In genomic region chr13:41784889-41785701, GRCm38 (mm10) we compare ENCODE assay signal across 30 mouse cellular contexts.
DNase-seq lines count a peak whose midpoint lies in the region; ATAC-seq and TF ChIP-seq lines count a peak whose summit lies in the region.
"Had no signal": no experiment of that assay in that cellular context is flagged by ENCODE, and none has a peak within 500 bp of the region (broad histone marks: within the 10 kb centered on the region; RNA-seq: fewer than 3 reads in every experiment).

No protein-coding gene starts in this region.

- H3K9me3 ChIP-seq in liver, embryonic 11.5 days (ENCODE audit: control insufficient read depth, low read length) = no peaks in the 10 kb centered on the region
- no peaks in the 10 kb centered on the region for H3K9me3 ChIP-seq in intestine, embryonic 15.5 days
- H3K9me3 ChIP-seq: embryonic facial prominence, embryonic 15.5 days; forebrain, embryonic 13.5 days; heart, embryonic 13.5 days; hindbrain, embryonic 15.5 days; limb, embryonic 12.5 days had no signal

- H3K27ac ChIP-seq in liver, adult 2 months (replicated peaks; ENCODE audit: insufficient read depth, low read depth, low read length) = no peak overlapping the region
- no peak overlapping the region for H3K27ac ChIP-seq in liver, embryonic 11.5 days (ENCODE audit: low read depth, low read length)
- no peak overlapping the region for H3K27ac ChIP-seq in intestine, embryonic 15.5 days
- H3K27ac ChIP-seq: embryonic facial prominence, embryonic 15.5 days; forebrain, embryonic 13.5 days; heart, embryonic 13.5 days; hindbrain, embryonic 15.5 days; limb, embryonic 12.5 days; liver, embryonic 14.5 days had no signal

- no peak for TF ChIP-seq CTCF in liver, adult 2 months (IDR thresholded peaks at IDR 0.05; ENCODE audit: low read depth, low read length)

- 77% methylated on average over 7 of the region's 7 CpGs for WGBS in liver, adult 2 months
- 86% methylated on average over 7 of the region's 7 CpGs for WGBS in liver, embryonic 11.5 days
- WGBS in intestine, embryonic 15.5 days = 83% methylated on average over 7 of the region's 7 CpGs

- intact Hi-C loops in heart, postnatal 10 days (cut with DNase I) = no loop called here
- intact Hi-C loops in heart, postnatal 36 days (cut with DNase I) = no loop called here

- no peak overlapping the region for H3K4me2 ChIP-seq in liver, embryonic 11.5 days
- no peak overlapping the region for H3K4me2 ChIP-seq in intestine, embryonic 15.5 days (replicated peaks)
- H3K4me2 ChIP-seq: embryonic facial prominence, embryonic 15.5 days; forebrain, embryonic 13.5 days; heart, embryonic 13.5 days; hindbrain, embryonic 15.5 days; limb, embryonic 12.5 days; lung, embryonic 14.5 days had no signal

- TF ChIP-seq POLR2A in liver, adult 2 months (IDR thresholded peaks at IDR 0.05; ENCODE audit: extremely low read depth, insufficient read depth, low read length) = no peak

- no peak overlapping the region for H3K9ac ChIP-seq in liver, adult 2 months (ENCODE audit: low read depth, low read length)
- H3K9ac ChIP-seq in liver, embryonic 11.5 days (ENCODE audit: low read depth, low read length) = no peak overlapping the region
- no peak overlapping the region for H3K9ac ChIP-seq in intestine, embryonic 15.5 days
- H3K9ac ChIP-seq: embryonic facial prominence, embryonic 15.5 days; forebrain, embryonic 13.5 days; heart, embryonic 13.5 days; hindbrain, embryonic 15.5 days; limb, embryonic 12.5 days; liver, embryonic 14.5 days; lung, embryonic 14.5 days had no signal

- no peaks in the 10 kb centered on the region for H3K27me3 ChIP-seq in liver, adult 2 months (ENCODE audit: control insufficient read depth, insufficient read depth, low read length)
- no peaks in the 10 kb centered on the region for H3K27me3 ChIP-seq in liver, embryonic 11.5 days (replicated peaks; ENCODE audit: control insufficient read depth, insufficient read depth, low read length)
- H3K27me3 ChIP-seq in intestine, embryonic 15.5 days (replicated peaks) = no peaks in the 10 kb centered on the region
- H3K27me3 ChIP-seq in splenic B cell, adult 2 months (ENCODE audit: control insufficient read depth, insufficient read depth, low read length, poor library complexity, severe bottlenecking) = no peaks in the 10 kb centered on the region
- H3K27me3 ChIP-seq: embryonic facial prominence, embryonic 15.5 days; forebrain, embryonic 13.5 days; heart, embryonic 13.5 days; hindbrain, embryonic 15.5 days; limb, embryonic 12.5 days; megakaryocyte, embryonic 14.5 days had no signal

- no peak for ATAC-seq in liver, embryonic 11.5 days (replicated peaks; ENCODE audit: low FRiP score)
- peak; percentile 34; the same call in 1 of the 2 replicates for ATAC-seq in common myeloid progenitor, adult 5-6 weeks (replicated peaks; ENCODE audit: low read depth, poor library complexity, severe bottlenecking)
- peak; percentile 74 for ATAC-seq in intestine, embryonic 15.5 days
- ATAC-seq: CD4-positive, CD25-positive, alpha-beta regulatory T cell, adult 4 months; forebrain, embryonic 13.5 days; inflammation-experienced regulatory T-cells, adult 6 months had no signal

- peaks cover 6% of the 10 kb centered on the region; the same call in 1 of the 2 replicates for H3K36me3 ChIP-seq in liver, adult 2 months (ENCODE audit: control insufficient read depth, insufficient read depth, low read length)
- no peaks in the 10 kb centered on the region for H3K36me3 ChIP-seq in liver, embryonic 11.5 days (ENCODE audit: control insufficient read depth, insufficient read depth, low read length)
- H3K36me3 ChIP-seq in intestine, embryonic 15.5 days = no peaks in the 10 kb centered on the region
- H3K36me3 ChIP-seq in splenic B cell, adult 2 months (ENCODE audit: control insufficient read depth, insufficient read depth, low read length, poor library complexity, severe bottlenecking) = no peaks in the 10 kb centered on the region
- H3K36me3 ChIP-seq: embryonic facial prominence, embryonic 15.5 days; heart, embryonic 13.5 days; hindbrain, embryonic 15.5 days; limb, embryonic 12.5 days had no signal

- no peak overlapping the region for H3K4me3 ChIP-seq in liver, adult 2 months (ENCODE audit: insufficient read depth, low read depth, low read length)
- H3K4me3 ChIP-seq in liver, embryonic 11.5 days (ENCODE audit: low read depth, low read length) = no peak overlapping the region
- no peak overlapping the region for H3K4me3 ChIP-seq in intestine, embryonic 15.5 days (replicated peaks)
- H3K4me3 ChIP-seq: embryonic facial prominence, embryonic 15.5 days; forebrain, embryonic 13.5 days; heart, embryonic 13.5 days; hindbrain, embryonic 15.5 days; limb, embryonic 12.5 days; megakaryocyte, embryonic 14.5 days had no signal

- H3K4me1 ChIP-seq in liver, adult 2 months (ENCODE audit: control insufficient read depth, insufficient read depth, low read length) = no peaks in the 10 kb centered on the region
- no peaks in the 10 kb centered on the region for H3K4me1 ChIP-seq in liver, embryonic 11.5 days (replicated peaks; ENCODE audit: control insufficient read depth, insufficient read depth, low read length)
- no peaks in the 10 kb centered on the region for H3K4me1 ChIP-seq in intestine, embryonic 15.5 days (replicated peaks)
- H3K4me1 ChIP-seq: embryonic facial prominence, embryonic 15.5 days; hindbrain, embryonic 15.5 days; limb, embryonic 12.5 days had no signal

- peaks cover 4% of the 10 kb centered on the region; the same call in 1 of the 2 replicates for H3K79me2 ChIP-seq in liver, adult 2 months (ENCODE audit: control insufficient read depth, insufficient read depth, low read length)

- peak; percentile 25 for DNase-seq in liver, adult 2 months (ENCODE audit: extremely low read depth, low read depth, low spot score)
- DNase-seq in liver, embryonic 11.5 days (ENCODE audit: low spot score) = no peak
- peak; percentile 30 for DNase-seq in splenic B cell, adult 2 months (ENCODE audit: low read depth, low spot score)
- DNase-seq in heart, postnatal 10 days = no peak
- no peak for DNase-seq in heart, postnatal 36 days
- DNase-seq: adrenal gland, postnatal 14 days; cerebellum, adult 11 months; cerebellum, adult 9-10 months; gastrocnemius, postnatal 10 days; heart, postnatal 14 days; kidney, adult 8-10 months; kidney, postnatal 10 days; layer of hippocampus, adult 9-11 months; lung, embryonic 14.5 days; lung, postnatal 36 days; midbrain, embryonic 14.5 days; right cerebral cortex, postnatal 4 days; thymus, adult 2 months; thymus, postnatal 36 days had no signal

Comparison
In these comparisons a context has a peak if more than half of its experiments do, and no peak if none do; other contexts are left out.
1. DNase-seq: peak in liver, adult 2 months (single experiment) and splenic B cell, adult 2 months (single experiment); none in liver, embryonic 11.5 days (single experiment), heart, postnatal 10 days (0 of 2) and heart, postnatal 36 days (0 of 2).